Mouse (Mus musculus): ENCODE data around the gene Kif22.

DNA sequence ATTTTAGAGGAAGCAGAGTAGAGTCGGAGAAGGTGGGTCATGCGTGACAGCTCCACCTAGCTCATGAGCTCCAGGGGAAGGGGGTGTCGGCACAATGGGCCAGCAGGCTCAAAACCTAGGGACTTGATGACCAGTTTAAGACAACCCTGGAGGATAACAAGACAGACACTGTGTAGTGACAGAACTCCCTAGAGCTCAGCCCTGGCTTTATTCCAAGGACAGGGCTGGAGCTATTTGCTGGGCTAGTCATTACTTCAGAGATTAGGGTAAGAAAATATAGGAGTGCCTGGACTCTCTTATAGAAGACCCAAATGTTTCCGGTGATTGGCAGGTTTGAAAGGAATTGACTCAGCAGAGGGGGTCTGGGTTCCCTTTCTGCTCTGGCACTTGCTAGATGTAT is 30.9 kb upstream of the Kif22 start:
- TF ChIP-seq CTCF (IDR thresholded peaks at IDR 0.05; ENCODE audit: extremely low read depth, insufficient read length, insufficient replicate concordance, low read depth, low read length) (no peak), POLR2A (IDR thresholded peaks at IDR 0.05; ENCODE audit: low read depth, low read length) (no peak)

Data from small intestine, adult 2 months (tissue).